ENCODE assay signal across 9 mouse cellular contexts in the genomic region with DNA sequence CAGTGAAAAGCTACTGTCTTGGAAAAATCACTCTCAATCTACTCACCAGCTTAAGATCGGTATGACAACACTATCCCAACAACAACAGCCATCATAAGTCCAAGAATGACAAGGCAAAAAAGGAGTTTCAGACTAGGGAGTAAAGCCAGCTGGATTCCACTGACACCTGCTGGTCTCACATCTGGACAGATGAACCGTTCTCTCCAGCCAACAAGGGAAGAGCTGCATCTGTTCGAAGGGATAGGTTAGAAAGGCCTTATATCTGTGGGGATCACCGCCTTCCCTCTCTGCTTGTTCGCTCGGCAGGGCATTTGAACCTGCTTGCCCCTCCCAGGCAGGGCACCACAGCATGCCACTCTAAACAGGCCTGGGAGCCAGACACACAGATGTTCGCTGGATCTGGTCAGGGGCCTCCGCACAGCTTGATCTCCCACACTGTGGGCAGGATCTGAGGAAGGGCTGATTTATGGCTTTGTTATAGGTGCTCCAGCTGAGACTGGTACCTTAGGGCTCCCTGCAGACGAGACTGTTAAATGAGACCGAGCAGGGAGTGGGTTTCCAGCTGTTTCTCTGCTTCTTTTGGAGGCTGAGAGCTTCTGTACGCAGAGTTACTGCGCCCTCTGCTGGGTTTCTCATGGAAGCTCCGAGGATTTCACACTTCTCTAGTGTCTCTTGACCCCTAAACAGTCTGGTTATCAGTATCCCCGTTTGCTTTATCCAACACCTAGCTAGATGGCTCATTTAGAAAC. TPM values are rescaled to one million over a fixed set of nuclear protein-coding genes. Genes with fewer than 3 reads are reported as not detected.
DNase-seq lines count a peak whose midpoint lies in the region; ATAC-seq and TF ChIP-seq lines count a peak whose summit lies in the region.
"Had no signal": no experiment of that assay in that cellular context is flagged by ENCODE, and none has a peak within 500 bp of the region (broad histone marks: within the 10 kb centered on the region; RNA-seq: fewer than 3 reads in every experiment).

No protein-coding gene starts in this region.

- H3K27ac ChIP-seq in bone marrow macrophage, adult 2 months (ENCODE audit: insufficient read depth, low read depth, low read length) = no peak overlapping the region
- no peak overlapping the region for H3K27ac ChIP-seq in forebrain, embryonic 13.5 days
- no peak overlapping the region for H3K27ac ChIP-seq in hindbrain, embryonic 13.5 days
- H3K27ac ChIP-seq in small intestine, adult 2 months (ENCODE audit: insufficient read depth, low read depth, low read length) = no peak overlapping the region

- no peak overlapping the region for H3K9ac ChIP-seq in forebrain, embryonic 13.5 days
- H3K9ac ChIP-seq in hindbrain, embryonic 13.5 days = peak overlapping the region; percentile 60

- TF ChIP-seq POLR2A in bone marrow macrophage, adult 2 months (IDR thresholded peaks at IDR 0.05; ENCODE audit: borderline replicate concordance, low read depth, low read length) = no peak
- no peak for TF ChIP-seq POLR2A in small intestine, adult 2 months (IDR thresholded peaks at IDR 0.05; ENCODE audit: low read depth, low read length)

- no peak overlapping the region for H3K4me3 ChIP-seq in bone marrow macrophage, adult 2 months (ENCODE audit: insufficient read depth, low read length)
- H3K4me3 ChIP-seq in forebrain, embryonic 13.5 days = no peak overlapping the region
- H3K4me3 ChIP-seq in hindbrain, embryonic 13.5 days = peak overlapping the region; percentile 18; the same call in 1 of the 2 replicates
- H3K4me3 ChIP-seq in small intestine, adult 2 months (ENCODE audit: low read depth, low read length) = no peak overlapping the region

- peak; percentile 18 for DNase-seq in MN1 (ENCODE audit: low spot score)
- DNase-seq in layer of hippocampus, postnatal 36 days = peak; percentile 31 to 44
- DNase-seq in lung, postnatal 36 days = peak; percentile 46

- H3K27me3 ChIP-seq in forebrain, embryonic 13.5 days = no peaks in the 10 kb centered on the region
- H3K27me3 ChIP-seq in hindbrain, embryonic 13.5 days = peaks cover 3% of the 10 kb centered on the region; the same call in 1 of the 2 replicates
- no peaks in the 10 kb centered on the region for H3K27me3 ChIP-seq in small intestine, adult 2 months (ENCODE audit: control insufficient read depth, insufficient read depth, low read length)

- no peaks in the 10 kb centered on the region for H3K36me3 ChIP-seq in forebrain, embryonic 13.5 days (ENCODE audit: poor library complexity, severe bottlenecking)
- H3K36me3 ChIP-seq in hindbrain, embryonic 13.5 days = no peaks in the 10 kb centered on the region
- H3K36me3 ChIP-seq in small intestine, adult 2 months (ENCODE audit: control insufficient read depth, insufficient read depth, low read length) = no peaks in the 10 kb centered on the region

- peak; percentile 54 for TF ChIP-seq CTCF in bone marrow macrophage, adult 2 months (IDR thresholded peaks at IDR 0.05; ENCODE audit: low read depth, low read length)
- peak; percentile 57; the same call in 1 of the 2 replicates for TF ChIP-seq CTCF in small intestine, adult 2 months (IDR thresholded peaks at IDR 0.05; ENCODE audit: extremely low read depth, insufficient read length, insufficient replicate concordance, low read depth, low read length)

- H3K4me2 ChIP-seq in forebrain, embryonic 13.5 days = peak overlapping the region; percentile 38
- peak overlapping the region; percentile 50 for H3K4me2 ChIP-seq in hindbrain, embryonic 13.5 days

- 21% methylated on average over 14 of the region's 14 CpGs for WGBS in forebrain, embryonic 13.5 days
- 19% methylated on average over 14 of the region's 14 CpGs for WGBS in hindbrain, embryonic 13.5 days
- 36% methylated on average over 14 of the region's 14 CpGs for WGBS in small intestine, adult 2 months

- no peaks in the 10 kb centered on the region for H3K4me1 ChIP-seq in bone marrow macrophage, adult 2 months (ENCODE audit: control insufficient read depth, insufficient read depth, low read length)
- no peaks in the 10 kb centered on the region for H3K4me1 ChIP-seq in forebrain, embryonic 13.5 days
- peaks cover 7% of the 10 kb centered on the region for H3K4me1 ChIP-seq in hindbrain, embryonic 13.5 days (replicated peaks)
- H3K4me1 ChIP-seq in small intestine, adult 2 months (ENCODE audit: control insufficient read depth, insufficient read depth, insufficient read length, low read length) = peaks cover 4% of the 10 kb centered on the region

- ATAC-seq in forebrain, embryonic 13.5 days = peak; percentile 77
- ATAC-seq in hindbrain, embryonic 13.5 days (ENCODE audit: low FRiP score) = peak; percentile 90
- no peak for ATAC-seq in CD4-positive, CD25-positive, alpha-beta regulatory T cell, adult 4 months

- H3K9me3 ChIP-seq in forebrain, embryonic 13.5 days (replicated peaks) = no peaks in the 10 kb centered on the region
- H3K9me3 ChIP-seq in hindbrain, embryonic 13.5 days = no peaks in the 10 kb centered on the region

RNA-seq across cellular contexts. Expression of gene F11, which starts 25.5 kb away (rescaled TPM):
- not detected in 2 replicates for polyA plus RNA-seq in bone marrow macrophage, adult 2 months (2012; ENCODE audit: insufficient read depth, insufficient read length, missing spikeins)
- polyA plus RNA-seq in forebrain, embryonic 13.5 days (2015; fragmentation: Nextera tagmentation; extraction: Ambion mirVana) = not detected in 2 replicates
- not detected in 2 replicates for polyA plus RNA-seq in hindbrain, embryonic 13.5 days (2015; fragmentation: Nextera tagmentation; extraction: Ambion mirVana)
- not detected for total RNA-seq in layer of hippocampus, postnatal 36 days (2021)
- polyA plus RNA-seq in small intestine, adult 2 months (2012; rRNA removed) = not detected in 2 replicates
- not detected for polyA plus RNA-seq in CD4-positive, CD25-positive, alpha-beta regulatory T cell, adult 4 months (2017; shearing (Covaris generic))
- total RNA-seq: gastrocnemius, postnatal 36 days had no signal

RNA-seq across cellular contexts. Expression of gene Klkb1, which starts 58.3 kb away (rescaled TPM):
- polyA plus RNA-seq in bone marrow macrophage, adult 2 months (2012; ENCODE audit: insufficient read depth, insufficient read length, missing spikeins) = 0.15 and 0.24 TPM in 2 replicates
- polyA plus RNA-seq in forebrain, embryonic 13.5 days (2015; fragmentation: Nextera tagmentation; extraction: Ambion mirVana) = not detected in 2 replicates
- not detected in 2 replicates for polyA plus RNA-seq in hindbrain, embryonic 13.5 days (2015; fragmentation: Nextera tagmentation; extraction: Ambion mirVana)
- total RNA-seq in layer of hippocampus, postnatal 36 days (2021) = not detected
- polyA plus RNA-seq in small intestine, adult 2 months (2012; rRNA removed) = 0.01 and 0.25 TPM in 2 replicates
- polyA plus RNA-seq in CD4-positive, CD25-positive, alpha-beta regulatory T cell, adult 4 months (2017; shearing (Covaris generic)) = under 1 TPM in 1 of 2 experiments, not detected in 1; 0.43 TPM
- total RNA-seq: gastrocnemius, postnatal 36 days had no signal
